Mouse (Mus musculus) CH12.LX (cell line): Measurements from ENCODE around the gene Tiam1.

Experiments
- CTCF ChIP-seq, 2 experiments: IDR thresholded peaks in 1 of 2; conservative IDR thresholded peaks in 1 of 2; 2 replicates each; pipeline ENCODE4 v1.5.1; 2011 to 2012; ENCODE audit warnings: low read depth in 2 of 2, low read length in 2 of 2, improper control_type of control experiment in 1 of 2, inconsistent platforms in 1 of 2, mild to moderate bottlenecking in 1 of 2, moderate library complexity in 1 of 2
- E2F4 ChIP-seq: IDR thresholded peaks from 2 replicates; pipeline ENCODE4 v1.6.1; 2011; ENCODE audit warnings: low read depth, low read length, improper control_type of control experiment; ENCODE audit not compliant: insufficient replicate concordance
- ELF1 ChIP-seq: IDR thresholded peaks from 2 replicates; pipeline ENCODE4 v1.6.1; 2014; ENCODE audit warnings: low read depth, mild to moderate bottlenecking, inconsistent platforms, low read length, improper control_type of control experiment
- EP300 ChIP-seq: IDR thresholded peaks from 2 replicates; pipeline ENCODE4 v1.6.1; 2011; ENCODE audit warnings: low read length, improper control_type of control experiment
- KAT2A ChIP-seq: IDR thresholded peaks from 2 replicates; pipeline ENCODE4 v1.6.1; 2012; ENCODE audit warnings: low read length, improper control_type of control experiment, inconsistent platforms; ENCODE audit not compliant: insufficient replicate concordance
- MAFK ChIP-seq: IDR thresholded peaks from 2 replicates; pipeline ENCODE4 v1.6.1; 2011; ENCODE audit warnings: low read length, improper control_type of control experiment; ENCODE audit not compliant: insufficient replicate concordance
- POLR2A ChIP-seq: IDR thresholded peaks from 2 replicates; pipeline ENCODE4 v1.6.1; 2011; ENCODE audit warnings: low read depth, mild to moderate bottlenecking, improper control_type of control experiment, low read length
- RAD21 ChIP-seq: IDR thresholded peaks from 2 replicates; pipeline ENCODE4 v1.6.1; 2011; ENCODE audit warnings: low read depth, mild to moderate bottlenecking, low read length, improper control_type of control experiment, moderate library complexity
- TCF12 ChIP-seq: IDR thresholded peaks from 2 replicates; pipeline ENCODE4 v1.6.1; 2014; ENCODE audit warnings: low read depth, mild to moderate bottlenecking, inconsistent platforms, low read length, improper control_type of control experiment
- USF1 ChIP-seq: IDR thresholded peaks from 2 replicates; pipeline ENCODE4 v1.6.1; 2014; ENCODE audit warnings: low read depth, mild to moderate bottlenecking, inconsistent platforms, low read length, improper control_type of control experiment
- USF2 ChIP-seq: conservative IDR thresholded peaks from 2 replicates; pipeline ENCODE4 v1.6.1; 2011; ENCODE audit warnings: low read depth, low read length, improper control_type of control experiment
- ZC3H11A ChIP-seq: IDR thresholded peaks from 2 replicates; pipeline ENCODE4 v1.6.1; 2012; ENCODE audit warnings: low read depth, mild to moderate bottlenecking, inconsistent platforms, low read length, improper control_type of control experiment
- ZKSCAN1 ChIP-seq: IDR thresholded peaks from 2 replicates; pipeline ENCODE4 v1.6.1; 2012; ENCODE audit warnings: low read depth, inconsistent platforms, low read length, improper control_type of control experiment, borderline replicate concordance
- ZMIZ1 ChIP-seq: IDR thresholded peaks from 2 replicates; pipeline ENCODE4 v1.6.1; 2012; ENCODE audit warnings: low read depth, mild to moderate bottlenecking, inconsistent platforms, low read length, improper control_type of control experiment

DNA sequence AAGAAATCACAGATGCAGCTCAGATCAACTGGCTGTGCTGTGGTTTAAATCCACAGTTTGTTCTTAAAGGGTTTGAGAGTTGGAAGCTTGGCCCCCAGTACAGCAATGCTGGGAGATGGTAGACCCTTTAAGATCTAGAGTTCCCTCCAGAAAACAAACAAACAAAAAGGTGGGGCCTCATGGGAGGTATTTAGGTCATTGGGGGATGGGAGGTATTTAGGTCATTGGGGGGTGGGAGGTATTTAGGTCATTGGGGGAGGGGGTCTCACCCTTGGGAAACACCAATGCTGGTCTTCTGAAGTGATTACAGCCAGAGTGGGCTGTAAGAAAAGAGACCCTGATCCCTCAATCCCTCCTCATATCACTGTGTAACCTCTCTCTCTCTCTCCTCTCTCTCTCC, 257.0 kb downstream of the Tiam1 start:
- TF ChIP-seq POLR2A: no peak
- no peak for TF ChIP-seq RAD21
- no peak for TF ChIP-seq ZKSCAN1
- TF ChIP-seq TCF12: no peak
- TF ChIP-seq ZC3H11A: no peak
- no peak for TF ChIP-seq CTCF (conservative IDR thresholded peaks at IDR 0.05 in 1 of 2, IDR thresholded peaks at IDR 0.05 in 1 of 2; ENCODE audit: low read depth in 2 of 2, low read length in 2 of 2)
- TF ChIP-seq MAFK: no peak
- TF ChIP-seq ZMIZ1: no peak
- TF ChIP-seq KAT2A: no peak
- no peak for TF ChIP-seq USF2
- TF ChIP-seq USF1: no peak
- no peak for TF ChIP-seq EP300
- TF ChIP-seq ELF1: no peak
- no peak for TF ChIP-seq E2F4
